Mouse (Mus musculus) telencephalon, adult 2 months (tissue): ENCODE results near the gene Tom1.

Experiments
- DNase-seq: peaks from one replicate; pipeline ENCODE4 v3.0.0-alpha.2; 2011; ENCODE audit warnings: low read depth, low spot score

Tom1 gene

GRCm38 (mm10) chr8:75042171-75042570, 8.7 kb downstream of the Tom1 start:
- no peak for DNase-seq

GRCm38 (mm10) chr8:75042974-75043373, 9.5 kb downstream of the Tom1 start:
- DNase-seq: no peak

DNA sequence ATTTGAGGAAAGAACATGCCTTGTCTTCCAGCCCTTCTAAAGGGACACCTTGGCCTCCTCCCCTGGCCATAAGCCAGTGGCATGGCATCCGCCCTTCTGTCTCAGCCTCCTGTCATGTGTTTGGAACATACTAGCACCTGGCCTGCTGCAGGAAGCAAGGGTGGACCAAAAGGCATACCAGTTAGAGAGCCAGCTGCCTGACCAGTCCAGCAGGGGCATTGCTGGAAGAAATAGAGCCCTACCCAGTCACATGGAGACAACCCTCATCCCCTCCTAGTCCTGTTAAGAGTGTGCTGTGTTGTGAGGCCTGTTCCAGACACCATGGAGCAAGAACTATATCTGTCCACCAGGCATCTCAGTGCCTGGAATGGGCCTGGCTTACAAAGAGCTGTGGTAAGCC, 12.8 kb downstream of the Tom1 start:
- DNase-seq: no peak

- no peak for DNase-seq
These were observed 14.3 kb downstream of the Tom1 start for GRCm38 (mm10) chr8:75047784-75048183.

DNA sequence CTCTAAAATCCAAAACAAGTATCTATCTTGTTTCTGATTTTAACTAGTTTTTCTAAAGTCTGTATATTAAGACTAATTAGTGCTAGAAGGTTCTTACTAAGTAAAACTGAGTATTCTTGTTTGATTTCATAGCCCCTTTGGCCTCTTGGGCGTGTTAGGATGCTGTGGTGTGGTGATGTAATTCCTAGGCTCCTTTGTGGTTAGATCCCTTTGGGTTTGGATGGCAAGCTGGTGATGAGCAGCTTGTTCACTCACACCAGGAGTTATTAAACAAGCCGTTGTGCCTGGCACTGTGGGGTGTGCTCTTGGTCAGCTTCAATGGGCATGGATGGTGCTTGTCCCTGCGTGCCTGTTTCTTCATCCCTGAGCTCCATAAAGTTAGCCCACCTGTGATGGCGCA, 19.8 kb downstream of the Tom1 start:
- DNase-seq: no peak

DNA sequence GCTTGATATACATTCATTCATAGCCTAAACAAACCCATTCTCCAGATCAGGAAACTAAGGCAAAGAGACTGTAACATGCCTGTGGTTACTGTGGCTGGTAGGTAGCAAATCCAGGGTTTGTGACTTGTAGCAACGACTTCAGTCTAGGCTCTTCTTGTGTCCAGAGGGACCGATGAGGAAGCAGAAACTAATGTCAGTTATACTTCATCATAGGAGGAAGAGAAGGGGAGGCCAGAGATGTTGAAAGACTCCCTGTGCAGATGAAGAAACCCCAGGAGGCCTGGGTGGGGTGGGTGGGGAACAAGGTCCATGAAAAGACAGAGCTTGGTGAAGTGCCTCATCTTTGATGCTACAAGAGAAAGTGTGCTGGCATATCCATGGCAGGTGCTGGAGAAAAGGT, 22.2 kb downstream of the Tom1 start:
- DNase-seq: no peak

- no peak for DNase-seq
These were observed 26.5 kb downstream of the Tom1 start for GRCm38 (mm10) chr8:75060022-75060421.

- no peak for DNase-seq
These were observed 27.3 kb downstream of the Tom1 start for GRCm38 (mm10) chr8:75060815-75061214.

DNA sequence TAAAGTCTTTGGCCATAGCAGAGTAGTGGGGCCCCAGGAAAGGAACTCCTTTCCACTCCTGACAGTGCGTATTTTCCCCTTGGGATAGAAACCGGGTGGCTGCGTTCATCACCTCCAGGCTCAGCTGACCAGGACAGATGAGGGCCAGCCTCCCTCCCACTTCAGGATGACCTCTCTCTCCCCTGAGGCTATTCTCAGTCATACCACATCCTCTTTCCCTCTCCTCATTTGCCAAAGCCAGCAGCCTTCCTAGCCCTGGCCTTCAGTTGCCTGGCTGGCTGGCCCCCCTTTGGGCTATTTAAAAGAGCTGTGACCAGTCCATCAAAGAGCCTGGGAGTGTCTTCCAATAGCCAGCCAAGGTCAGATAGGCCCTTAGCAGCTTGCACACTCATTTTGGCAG, 29.8 kb downstream of the Tom1 start:
- DNase-seq: no peak

GRCm38 (mm10) chr8:75064790-75065189, 31.3 kb downstream of the Tom1 start:
- DNase-seq: peak; percentile 36

DNA sequence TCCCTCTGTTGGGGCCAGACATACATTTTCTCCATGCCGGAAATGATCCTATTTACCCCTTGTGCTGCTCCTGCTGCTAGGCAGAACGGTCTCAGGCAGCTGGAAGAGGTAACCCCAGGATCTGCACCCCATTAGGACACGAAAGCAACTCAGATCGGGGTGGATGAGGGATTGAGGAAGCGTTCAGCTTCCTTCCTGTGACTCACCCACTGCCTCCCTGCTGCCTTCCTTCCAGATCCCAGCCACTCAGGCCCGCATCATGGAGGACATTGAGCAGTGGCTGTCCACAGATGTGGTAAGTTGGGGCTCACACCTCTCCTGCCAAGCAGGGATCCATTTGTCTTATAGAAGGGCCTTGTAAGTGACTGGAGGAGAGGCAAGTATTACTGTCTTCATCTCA, 33.8 kb downstream of the Tom1 start:
- DNase-seq: no peak

- DNase-seq: no peak
These were observed 36.8 kb downstream of the Tom1 start for GRCm38 (mm10) chr8:75070297-75070696.

- peak; percentile 47 for DNase-seq
These were observed 38.3 kb downstream of the Tom1 start for GRCm38 (mm10) chr8:75071627-75072346.

DNA sequence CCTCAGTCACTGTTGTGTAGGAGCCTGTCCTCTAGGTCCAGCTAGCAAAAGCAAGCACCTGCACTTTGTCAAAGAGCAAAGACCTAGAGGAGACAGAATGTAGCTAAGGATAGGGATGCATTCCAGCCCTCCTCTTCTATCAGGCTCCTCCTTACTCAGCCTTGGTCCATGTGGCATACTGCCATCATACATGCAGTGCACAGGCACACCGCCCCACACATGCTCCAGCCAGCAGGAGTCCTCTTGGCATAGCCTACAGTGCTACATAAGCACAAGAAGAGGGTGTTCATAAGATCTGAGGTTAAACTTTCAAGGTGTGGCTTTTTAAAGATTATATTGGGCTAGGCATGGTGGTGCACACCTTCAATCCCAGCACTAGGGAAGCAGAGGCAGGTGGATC, 41.4 kb downstream of the Tom1 start:
- no peak for DNase-seq

DNA sequence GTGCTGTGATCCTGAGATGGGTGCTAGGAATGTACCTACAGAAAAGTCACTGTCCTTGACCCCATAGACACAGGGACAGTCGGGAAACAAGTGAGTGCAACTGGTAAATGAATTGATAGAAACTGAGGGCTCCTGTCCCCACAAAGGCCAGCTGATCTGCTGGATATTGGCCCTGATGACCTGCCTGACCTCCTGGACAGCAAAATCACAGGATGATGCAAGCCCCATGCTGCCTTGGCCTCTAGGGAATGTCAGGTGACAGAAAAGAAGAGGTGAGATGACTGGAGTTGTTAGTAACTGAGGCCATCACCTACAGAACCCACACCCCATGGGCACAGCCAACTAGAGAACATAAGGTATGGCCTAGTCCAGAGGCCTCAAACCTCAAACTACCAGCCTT, 44.7 kb downstream of the Tom1 start:
- no peak for DNase-seq

DNA sequence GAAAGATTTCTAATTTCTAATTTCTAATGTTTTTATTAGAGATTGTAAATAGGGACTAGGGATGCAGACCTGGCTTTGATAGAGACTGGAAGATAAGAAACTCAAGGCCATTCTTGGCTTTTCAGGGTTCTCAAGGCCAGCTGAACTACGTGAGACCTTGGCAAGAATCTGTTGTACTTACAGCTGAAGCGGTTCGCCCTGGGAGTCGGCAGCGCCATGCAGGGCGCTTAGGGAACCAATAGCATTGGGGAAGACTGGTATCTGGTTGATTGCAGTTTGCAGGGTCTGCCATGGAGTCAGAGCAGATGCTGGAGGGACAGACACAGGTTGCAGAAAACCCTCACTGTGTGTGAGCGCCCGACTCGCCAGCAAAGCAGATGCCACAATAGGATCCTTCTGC, 45.3 kb downstream of the Tom1 start:
- no peak for DNase-seq

DNA sequence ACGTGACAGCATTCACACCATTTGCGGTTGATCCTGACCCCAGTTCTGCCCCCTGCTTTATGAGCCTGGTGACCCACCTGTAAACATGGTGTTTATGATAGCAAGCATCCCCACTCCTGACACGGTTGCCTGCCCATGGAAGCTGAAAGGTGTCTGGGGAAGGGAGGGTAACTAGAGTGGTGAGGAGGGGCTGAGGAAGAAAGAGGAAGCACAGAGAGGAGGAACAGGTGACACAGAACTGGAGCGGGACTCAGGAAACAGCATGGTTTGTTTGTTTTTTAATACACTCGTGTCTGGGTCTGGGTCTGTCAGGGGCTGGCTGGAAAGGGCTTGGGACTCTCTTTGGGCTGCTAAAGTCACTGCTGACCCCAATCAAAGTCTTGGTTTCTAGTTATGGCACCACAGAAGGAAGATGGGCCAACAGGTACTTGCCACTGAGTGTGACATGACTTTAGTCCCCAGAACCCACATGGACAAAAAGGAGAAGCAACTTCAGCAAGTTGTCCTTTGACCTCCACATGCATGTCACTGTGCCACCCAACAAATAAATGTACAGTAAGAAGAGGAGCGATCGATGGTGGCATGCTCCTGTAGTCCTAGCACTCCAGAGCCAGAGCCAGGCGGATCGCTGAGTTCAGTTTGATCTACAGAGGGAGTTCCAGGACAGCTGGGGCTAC, 48.0 kb downstream of the Tom1 start:
- DNase-seq: no peak

- no peak for DNase-seq
These were observed 48.8 kb downstream of the Tom1 start for GRCm38 (mm10) chr8:75082181-75082805.

- DNase-seq: peak; percentile 78
These were observed 50.3 kb downstream of the Tom1 start for GRCm38 (mm10) chr8:75083846-75084245.

DNA sequence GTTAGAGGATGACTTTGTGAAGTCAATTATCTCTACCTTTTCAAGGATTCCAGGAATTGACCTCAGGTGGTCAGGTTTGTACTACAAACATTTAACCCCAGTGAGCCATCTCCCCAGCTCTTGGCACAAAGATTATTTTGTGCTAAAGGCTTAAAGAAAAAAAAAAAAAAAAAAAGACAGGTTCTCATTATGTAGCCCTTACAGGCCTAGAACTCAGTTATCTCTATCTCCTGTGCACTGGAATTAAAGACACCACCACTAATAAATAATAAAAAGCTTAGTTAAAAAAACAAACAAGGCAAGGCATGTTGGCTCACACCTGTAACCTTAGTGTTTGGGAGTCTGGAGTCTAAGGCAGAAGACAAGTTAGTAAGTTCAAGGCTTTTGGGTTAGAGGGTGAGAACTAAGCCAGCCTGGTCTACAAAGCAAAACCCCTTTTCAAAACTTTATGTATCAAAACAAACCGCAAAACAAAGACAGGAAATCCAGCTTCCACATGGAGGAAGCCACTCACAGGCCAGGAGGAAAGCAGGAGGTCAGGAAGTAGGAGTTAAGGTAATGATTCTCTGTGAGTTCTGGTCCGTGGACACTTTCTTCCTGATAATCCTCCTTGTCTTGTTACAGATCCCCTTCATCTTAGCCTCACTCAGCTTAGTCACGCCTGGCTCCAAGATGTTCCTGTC, 51.0 kb downstream of the Tom1 start:
- DNase-seq: no peak

- DNase-seq: no peak
These were observed 52.5 kb downstream of the Tom1 start for GRCm38 (mm10) chr8:75086002-75086401.

GRCm38 (mm10) chr8:75087127-75087526, 53.6 kb downstream of the Tom1 start:
- no peak for DNase-seq
